Mouse (Mus musculus): ENCODE measurements around the gene Elf2. TPM values are rescaled to one million over a fixed set of nuclear protein-coding genes. Genes with fewer than 3 reads are reported as not detected.

Elf2 gene
- total and polyA plus RNA-seq, 3 experiments = 31.2 to 41.2 (median 32.2) TPM

DNA sequence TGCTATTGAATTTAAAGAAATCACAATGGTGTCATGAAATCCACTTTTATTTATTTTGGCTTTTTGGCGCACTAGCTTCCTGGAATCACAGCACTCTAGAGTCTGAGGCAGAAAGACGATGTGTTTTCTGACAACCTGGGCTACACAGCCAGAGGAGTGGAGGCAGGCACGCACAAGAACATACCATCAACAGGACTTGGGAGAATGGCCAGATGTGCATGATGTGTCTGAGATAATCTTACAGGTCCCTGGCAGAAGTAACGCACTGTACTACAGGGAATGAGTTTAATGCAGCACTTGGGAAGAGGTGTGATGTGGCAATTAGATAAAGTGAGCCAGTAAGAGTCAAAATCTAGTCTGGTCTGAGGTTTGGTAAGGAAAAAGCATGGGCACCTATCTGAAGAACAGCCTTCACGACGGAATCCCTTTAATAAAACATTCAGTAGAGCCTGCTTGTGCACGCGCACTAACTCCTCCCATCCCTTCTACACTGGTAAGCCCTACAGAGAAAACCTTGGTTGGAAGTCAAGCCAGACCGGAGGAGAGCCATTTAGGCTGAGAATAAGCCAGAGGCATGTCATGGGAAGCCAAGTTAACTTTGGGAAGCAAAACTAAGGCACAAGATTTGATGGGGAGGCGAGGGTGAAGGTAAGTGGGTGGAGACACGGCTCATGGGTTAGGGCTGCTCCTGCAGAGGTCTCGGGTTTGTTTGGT, 87.6 kb downstream of the Elf2 start:
- TF ChIP-seq SIN3A (IDR thresholded peaks at IDR 0.05; ENCODE audit: low read length) (no peak), JUN (IDR thresholded peaks at IDR 0.05; ENCODE audit: insufficient read depth, low read depth, low read length) (no peak), MXI1 (IDR thresholded peaks at IDR 0.05; ENCODE audit: low read depth, low read length) (no peak), USF2 (conservative IDR thresholded peaks at IDR 0.05; ENCODE audit: low read depth, low read length) (no peak), TCF12 (IDR thresholded peaks at IDR 0.05; ENCODE audit: low read depth, low read length) (no peak), ETS1 (conservative IDR thresholded peaks at IDR 0.05; ENCODE audit: low read depth, low read length) (no peak), E2F4 (IDR thresholded peaks at IDR 0.05; ENCODE audit: insufficient replicate concordance, low read depth, low read length) (no peak), GABPA (IDR thresholded peaks at IDR 0.05; ENCODE audit: insufficient replicate concordance, low read depth, low read length) (no peak), CTCF (conservative IDR thresholded peaks at IDR 0.05 in 1 of 2, IDR thresholded peaks at IDR 0.05 in 1 of 2; ENCODE audit: low read depth in 2 of 2, low read length in 2 of 2) (no peak), NRF1 (IDR thresholded peaks at IDR 0.05; ENCODE audit: low read depth, low read length) (no peak), UBTF (IDR thresholded peaks at IDR 0.05; ENCODE audit: low read depth, low read length) (no peak)
- no peaks in the 10 kb centered on the region for H3K9me3 ChIP-seq (replicated peaks; ENCODE audit: low read length)
- dilution Hi-C loops (cut with MboI; ENCODE audit: extremely low pct_ligation_motif_present, extremely low pct_unique_long_range_greater_than_20kb, low sequenced_read_pairs) = no loop called here
- no peak overlapping the region for H3K27ac ChIP-seq (ENCODE audit: insufficient read depth, low read depth)
- no peak overlapping the region for H3K4me3 ChIP-seq (replicated peaks in 1 of 3; ENCODE audit: low read depth in 2 of 3, low read length in 2 of 3, poor library complexity in 1 of 3)
- no peak for DNase-seq (ENCODE audit: extremely low read depth)
- in situ Hi-C loops (cut with MboI; ENCODE audit: low pct_ligation_motif_present, low pct_unique_long_range_greater_than_20kb, low sequenced_read_pairs) = no loop called here
- peaks cover 9 to 50% of the 10 kb centered on the region in 2 experiments for H3K4me1 ChIP-seq (ENCODE audit: control insufficient read depth in 1 of 2, insufficient read depth in 2 of 2)
- no peaks in the 10 kb centered on the region for H3K27me3 ChIP-seq (replicated peaks)
- no peak overlapping the region for H3K9ac ChIP-seq (ENCODE audit: insufficient read depth, low read depth)
- no peaks in the 10 kb centered on the region; the same call in 1 of the 2 replicates for H3K79me2 ChIP-seq (replicated peaks; ENCODE audit: control insufficient read depth, extremely low read depth, insufficient read depth, poor library complexity, severe bottlenecking)
- peaks cover 62 to 83% of the 10 kb centered on the region in 2 experiments for H3K36me3 ChIP-seq (replicated peaks in 1 of 2; ENCODE audit: control insufficient read depth in 1 of 2, insufficient read depth in 1 of 2, low read length in 1 of 2)
- H3K4me2 ChIP-seq (ENCODE audit: insufficient read depth, low read depth, poor library complexity, severe bottlenecking) = no peak overlapping the region

DNA sequence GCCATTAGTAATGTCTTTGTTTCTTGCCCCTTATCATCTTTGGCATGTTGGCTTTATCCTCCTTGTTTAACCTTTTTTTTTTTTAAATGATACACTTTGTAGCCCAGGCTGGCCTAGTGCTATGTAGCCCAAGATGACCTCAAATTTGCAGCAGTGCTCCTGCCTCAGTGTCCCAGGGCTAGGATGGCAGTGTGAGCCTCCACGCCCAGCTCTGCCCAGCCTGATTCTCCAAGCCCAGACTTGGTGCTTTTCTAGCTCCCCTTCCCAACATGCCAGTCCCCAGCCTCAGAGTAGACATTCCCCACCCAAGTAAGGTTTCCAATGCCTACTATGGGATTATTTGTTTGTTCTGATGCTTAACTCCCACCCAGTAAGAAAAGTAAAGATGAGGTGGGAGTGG, 88.2 kb downstream of the Elf2 start:
- Histone ChIP-seq H3K27me3 (replicated peaks) (no peaks in the 10 kb centered on the region), H3K4me2 (ENCODE audit: insufficient read depth, low read depth, poor library complexity, severe bottlenecking) (no peak overlapping the region), H3K9me3 (replicated peaks; ENCODE audit: low read length) (no peaks in the 10 kb centered on the region), H3K27ac (ENCODE audit: insufficient read depth, low read depth) (no peak overlapping the region), H3K9ac (ENCODE audit: insufficient read depth, low read depth) (no peak overlapping the region), H3K36me3 (replicated peaks in 1 of 2; ENCODE audit: control insufficient read depth in 1 of 2, insufficient read depth in 1 of 2, low read length in 1 of 2) (peaks cover 59 to 83% of the 10 kb centered on the region in 2 experiments), H3K4me1 (ENCODE audit: control insufficient read depth in 1 of 2, insufficient read depth in 2 of 2) (peaks cover 11 to 53% of the 10 kb centered on the region in 2 experiments), H3K79me2 (replicated peaks; ENCODE audit: control insufficient read depth, extremely low read depth, insufficient read depth, poor library complexity, severe bottlenecking) (no peaks in the 10 kb centered on the region; the same call in 1 of the 2 replicates), H3K4me3 (replicated peaks in 1 of 3; ENCODE audit: low read depth in 2 of 3, low read length in 2 of 3, poor library complexity in 1 of 3) (no peak overlapping the region)
- TF ChIP-seq MAFK (IDR thresholded peaks at IDR 0.05; ENCODE audit: insufficient replicate concordance, low read length) = no peak
- dilution Hi-C loops (cut with MboI; ENCODE audit: extremely low pct_ligation_motif_present, extremely low pct_unique_long_range_greater_than_20kb, low sequenced_read_pairs) (no loop called here), in situ Hi-C loops (cut with MboI; ENCODE audit: low pct_ligation_motif_present, low pct_unique_long_range_greater_than_20kb, low sequenced_read_pairs) (no loop called here)
- DNase-seq (ENCODE audit: extremely low read depth) = no peak

DNA sequence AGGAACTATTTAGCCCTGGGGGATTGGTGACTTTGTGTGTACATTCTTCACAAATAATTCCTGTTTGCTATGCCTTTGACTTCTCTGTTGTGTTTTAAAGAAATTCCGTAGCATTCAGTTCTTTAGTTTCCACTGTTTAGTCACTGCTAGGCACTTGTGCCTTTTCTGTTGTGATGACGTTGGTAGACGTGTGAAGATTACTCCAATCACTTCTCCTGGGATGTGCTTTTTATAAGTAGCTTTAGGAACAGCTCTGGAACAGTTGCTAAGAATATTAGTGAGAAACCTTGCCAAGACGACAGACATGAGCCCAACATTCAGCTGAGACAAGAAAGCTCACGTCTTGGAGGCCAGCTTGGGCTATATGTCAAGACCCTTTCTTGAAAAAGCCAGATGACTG, 89.4 kb downstream of the Elf2 start:
- in situ Hi-C loops (cut with MboI; ENCODE audit: low pct_ligation_motif_present, low pct_unique_long_range_greater_than_20kb, low sequenced_read_pairs) (no loop called here), dilution Hi-C loops (cut with MboI; ENCODE audit: extremely low pct_ligation_motif_present, extremely low pct_unique_long_range_greater_than_20kb, low sequenced_read_pairs) (no loop called here)
- H3K27me3 ChIP-seq (replicated peaks) = no peaks in the 10 kb centered on the region
- peaks cover 11 to 47% of the 10 kb centered on the region in 2 experiments for H3K4me1 ChIP-seq (ENCODE audit: control insufficient read depth in 1 of 2, insufficient read depth in 2 of 2)
- H3K9ac ChIP-seq (ENCODE audit: insufficient read depth, low read depth) = no peak overlapping the region
- TF ChIP-seq E2F4 (IDR thresholded peaks at IDR 0.05; ENCODE audit: insufficient replicate concordance, low read depth, low read length) = no peak
- TF ChIP-seq MAZ (IDR thresholded peaks at IDR 0.05; ENCODE audit: low read depth, low read length) = no peak
- H3K79me2 ChIP-seq (replicated peaks; ENCODE audit: control insufficient read depth, extremely low read depth, insufficient read depth, poor library complexity, severe bottlenecking) = no peaks in the 10 kb centered on the region; the same call in 1 of the 2 replicates
- DNase-seq (ENCODE audit: extremely low read depth) = no peak
- H3K9me3 ChIP-seq (replicated peaks; ENCODE audit: low read length) = no peaks in the 10 kb centered on the region
- H3K4me3 ChIP-seq (replicated peaks in 1 of 3; ENCODE audit: low read depth in 2 of 3, low read length in 2 of 3, poor library complexity in 1 of 3) = no peak overlapping the region
- no peak overlapping the region for H3K4me2 ChIP-seq (ENCODE audit: insufficient read depth, low read depth, poor library complexity, severe bottlenecking)
- H3K36me3 ChIP-seq (replicated peaks in 1 of 2; ENCODE audit: control insufficient read depth in 1 of 2, insufficient read depth in 1 of 2, low read length in 1 of 2) = peaks cover 47 to 79% of the 10 kb centered on the region in 2 experiments
- no peak overlapping the region for H3K27ac ChIP-seq (ENCODE audit: insufficient read depth, low read depth)
